Mouse (Mus musculus): ENCODE results near the gene Masp1. TPM values are rescaled to one million over a fixed set of nuclear protein-coding genes. Genes with fewer than 3 reads are reported as not detected.

The Masp1 gene
- polyA plus RNA-seq, 1 experiment from 2014 or later, result 0.24 TPM

- Histone ChIP-seq H3K36me3 (ENCODE audit: inconsistent target) (no peaks in the 10 kb centered on the region), H3K79me2 (ENCODE audit: inconsistent target) (no peaks in the 10 kb centered on the region), H3K4me3 (ENCODE audit: inconsistent target) (no peak overlapping the region), H3K27ac (no peak overlapping the region)
- WGBS (ENCODE audit: missing documents), result 64% methylated on average over 5 of the region's 5 CpGs
These were observed 20.1 kb downstream of the Masp1 start for GRCm38 (mm10) chr16:23500558-23500957.

DNA sequence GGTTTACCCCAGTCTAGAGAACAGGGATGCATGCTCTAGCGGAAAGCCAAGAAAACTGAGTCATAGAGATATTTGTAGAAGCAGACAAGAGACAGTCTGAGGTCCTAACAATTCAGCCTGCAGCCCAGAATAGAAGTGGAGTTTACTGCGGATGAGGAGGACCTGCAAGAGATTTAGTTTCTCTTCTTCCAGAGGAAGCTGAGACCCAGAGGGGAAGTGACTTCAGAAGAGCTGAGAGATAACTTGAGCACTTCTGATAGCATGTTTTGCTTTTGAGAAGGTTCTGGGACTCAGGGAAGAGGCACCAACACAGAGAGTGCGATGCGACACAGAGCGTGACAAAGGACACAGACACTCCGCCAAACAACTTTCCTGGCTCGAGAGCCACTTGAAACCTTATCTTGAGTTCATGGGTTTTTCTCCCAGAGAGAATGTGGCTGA lies 21.9 kb downstream of the Masp1 start:
- Histone ChIP-seq H3K36me3 (ENCODE audit: inconsistent target) (no peaks in the 10 kb centered on the region), H3K27ac (0 out of 2 replicates have a peak overlapping the region, but pooled peaks have one; percentile 5), H3K79me2 (ENCODE audit: inconsistent target) (no peaks in the 10 kb centered on the region), H3K4me3 (ENCODE audit: inconsistent target) (no peak overlapping the region)
- 62% methylated on average over 7 of the region's 7 CpGs for WGBS (ENCODE audit: missing documents)

DNA sequence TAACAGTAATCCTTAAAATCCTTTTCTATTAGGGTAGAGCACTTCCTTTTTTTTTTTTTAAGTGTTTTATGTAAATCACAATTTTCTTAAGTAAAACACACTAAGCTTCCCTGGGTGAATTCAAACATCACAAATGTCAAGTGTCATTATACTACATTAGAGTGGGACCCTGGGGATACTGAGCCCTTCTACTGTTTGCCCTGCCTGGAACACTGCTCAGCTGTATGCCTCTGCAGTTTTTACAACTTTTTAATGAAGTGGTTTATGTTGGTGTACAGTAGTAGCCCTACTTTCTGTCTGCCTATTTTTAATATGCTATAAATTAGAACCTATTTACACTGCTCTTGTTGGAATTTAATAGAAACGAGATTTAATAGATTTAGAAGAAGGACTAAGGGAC lies 22.7 kb downstream of the Masp1 start:
- no peak overlapping the region for H3K27ac ChIP-seq
- 92% methylated on average over 1 of the region's 1 CpGs for WGBS (ENCODE audit: missing documents)
- H3K79me2 ChIP-seq (ENCODE audit: inconsistent target), result no peaks in the 10 kb centered on the region
- H3K36me3 ChIP-seq (ENCODE audit: inconsistent target), result no peaks in the 10 kb centered on the region
- no peak overlapping the region for H3K4me3 ChIP-seq (ENCODE audit: inconsistent target)

GRCm38 (mm10) chr16:23497440-23497839 lies 23.2 kb downstream of the Masp1 start:
- Histone ChIP-seq H3K4me3 (ENCODE audit: inconsistent target) (no peak overlapping the region), H3K27ac (no peak overlapping the region), H3K79me2 (ENCODE audit: inconsistent target) (no peaks in the 10 kb centered on the region), H3K36me3 (ENCODE audit: inconsistent target) (no peaks in the 10 kb centered on the region)
- WGBS (ENCODE audit: missing documents), result 70% methylated on average over 3 of the region's 3 CpGs

GRCm38 (mm10) chr16:23496245-23496924 lies 24.2 kb downstream of the Masp1 start:
- Histone ChIP-seq H3K4me3 (ENCODE audit: inconsistent target) (no peak overlapping the region), H3K36me3 (ENCODE audit: inconsistent target) (no peaks in the 10 kb centered on the region), H3K27ac (no peak overlapping the region), H3K79me2 (ENCODE audit: inconsistent target) (no peaks in the 10 kb centered on the region)
- WGBS (ENCODE audit: missing documents), result 77% methylated on average over 8 of the region's 8 CpGs

GRCm38 (mm10) chr16:23492783-23493182 lies 27.8 kb downstream of the Masp1 start:
- no peaks in the 10 kb centered on the region for H3K79me2 ChIP-seq (ENCODE audit: inconsistent target)
- no peaks in the 10 kb centered on the region for H3K36me3 ChIP-seq (ENCODE audit: inconsistent target)
- H3K4me3 ChIP-seq (ENCODE audit: inconsistent target), result no peak overlapping the region
- peak overlapping the region; percentile 9; the same call in 1 of the 2 replicates for H3K27ac ChIP-seq
- WGBS (ENCODE audit: missing documents), result 37% methylated on average over 4 of the region's 4 CpGs

GRCm38 (mm10) chr16:23483292-23483691 lies 37.3 kb downstream of the Masp1 start:
- Histone ChIP-seq H3K27ac (no peak overlapping the region), H3K4me3 (ENCODE audit: inconsistent target) (no peak overlapping the region), H3K36me3 (ENCODE audit: inconsistent target) (no peaks in the 10 kb centered on the region), H3K79me2 (ENCODE audit: inconsistent target) (no peaks in the 10 kb centered on the region)
- 91% methylated on average over 10 of the region's 10 CpGs for whole genome bisulfite sequencing (ENCODE audit: missing documents)

DNA sequence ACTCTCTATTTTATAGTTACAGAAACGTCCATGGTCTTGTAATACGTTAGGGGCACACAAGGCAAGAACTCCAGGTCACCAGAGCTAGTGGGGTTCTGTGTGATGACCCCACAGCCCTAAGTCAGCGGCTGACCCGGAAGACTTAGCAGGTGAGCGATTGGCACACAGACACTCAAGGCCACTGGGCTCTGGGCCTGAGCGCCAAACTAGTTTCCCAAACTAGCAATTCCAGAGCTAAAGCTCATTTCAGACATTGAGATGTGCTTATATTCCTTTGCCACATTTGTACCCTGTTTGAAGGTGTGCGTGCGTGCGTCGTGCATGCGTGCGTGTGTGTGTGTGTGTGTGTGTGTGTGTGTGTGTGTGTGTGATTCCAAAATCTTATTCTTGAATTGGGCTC lies 37.8 kb downstream of the Masp1 start:
- no peaks in the 10 kb centered on the region for H3K79me2 ChIP-seq (ENCODE audit: inconsistent target)
- H3K4me3 ChIP-seq (ENCODE audit: inconsistent target), result no peak overlapping the region
- 94% methylated on average over 12 of the region's 12 CpGs for WGBS (ENCODE audit: missing documents)
- H3K36me3 ChIP-seq (ENCODE audit: inconsistent target), result no peaks in the 10 kb centered on the region
- H3K27ac ChIP-seq, result no peak overlapping the region

- 93% methylated on average over 3 of the region's 3 CpGs for WGBS (ENCODE audit: missing documents)
- Histone ChIP-seq H3K27ac (no peak overlapping the region), H3K4me3 (ENCODE audit: inconsistent target) (no peak overlapping the region), H3K36me3 (ENCODE audit: inconsistent target) (no peaks in the 10 kb centered on the region), H3K79me2 (ENCODE audit: inconsistent target) (no peaks in the 10 kb centered on the region)
These were observed 38.4 kb downstream of the Masp1 start for GRCm38 (mm10) chr16:23482218-23482617.

DNA sequence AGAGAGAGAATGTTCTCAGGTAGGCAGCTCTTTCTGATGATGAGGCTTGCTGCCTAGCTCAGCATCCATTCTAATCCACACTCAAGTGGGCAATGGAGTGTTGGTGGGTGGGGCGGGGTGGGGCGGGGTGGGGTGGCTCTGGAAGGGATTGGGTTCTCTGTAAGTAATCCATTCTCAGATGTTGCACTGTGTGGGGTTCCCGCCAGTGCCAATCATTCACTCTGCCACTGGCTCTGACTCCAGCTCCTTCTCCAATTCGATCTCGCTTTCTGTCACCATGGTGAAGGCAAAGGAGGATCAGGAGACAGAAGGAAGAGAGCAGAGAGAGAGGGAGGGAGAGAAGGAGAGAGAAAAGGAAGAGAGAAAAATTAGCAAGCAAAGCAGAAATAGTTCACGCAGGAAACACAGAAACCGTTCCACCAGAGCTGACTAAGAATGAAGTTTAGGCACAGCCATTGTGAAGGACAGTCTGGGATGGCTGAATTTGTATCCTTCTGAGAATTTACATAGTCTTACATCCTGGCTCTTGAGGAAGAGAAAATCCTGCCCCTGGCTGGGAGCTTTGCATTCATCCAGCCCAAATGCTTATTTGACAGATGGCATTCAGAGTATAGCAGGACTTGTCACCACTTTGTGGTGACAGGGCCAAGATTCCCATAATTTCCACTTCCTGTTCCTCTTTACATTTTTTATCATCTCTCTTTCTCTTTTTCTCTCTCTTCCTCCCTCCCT lies 40.6 kb downstream of the Masp1 start:
- Histone ChIP-seq H3K27ac (no peak overlapping the region), H3K4me3 (ENCODE audit: inconsistent target) (no peak overlapping the region), H3K79me2 (ENCODE audit: inconsistent target) (no peaks in the 10 kb centered on the region), H3K36me3 (ENCODE audit: inconsistent target) (no peaks in the 10 kb centered on the region)
- 80% methylated on average over 5 of the region's 7 CpGs for WGBS (ENCODE audit: missing documents)

DNA sequence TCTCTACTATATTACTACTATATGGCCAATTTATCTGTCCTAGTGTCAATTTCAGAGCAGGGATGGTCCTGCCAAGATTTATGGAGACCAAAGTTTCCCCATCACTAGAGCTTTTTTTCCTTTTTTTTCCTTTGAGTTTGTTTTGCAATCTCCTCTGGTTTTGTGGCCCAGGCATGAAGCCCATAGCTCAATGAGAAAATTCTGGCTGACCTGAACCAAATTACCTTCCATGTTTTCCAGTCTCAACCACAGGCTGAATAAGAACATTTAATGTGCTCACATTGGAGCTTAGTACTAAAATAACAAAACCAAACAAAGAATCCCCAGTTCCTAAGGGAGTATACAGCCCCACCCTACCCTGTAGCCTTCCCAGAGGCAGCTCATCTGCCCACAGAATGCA lies 44.0 kb downstream of the Masp1 start:
- H3K4me3 ChIP-seq (ENCODE audit: inconsistent target), result no peak overlapping the region
- H3K27ac ChIP-seq, result no peak overlapping the region
- H3K36me3 ChIP-seq (ENCODE audit: inconsistent target), result no peaks in the 10 kb centered on the region
- no peaks in the 10 kb centered on the region for H3K79me2 ChIP-seq (ENCODE audit: inconsistent target)

- no peaks in the 10 kb centered on the region for H3K36me3 ChIP-seq (ENCODE audit: inconsistent target)
- H3K4me3 ChIP-seq (ENCODE audit: inconsistent target), result no peak overlapping the region
- no peaks in the 10 kb centered on the region for H3K79me2 ChIP-seq (ENCODE audit: inconsistent target)
- WGBS (ENCODE audit: missing documents), result 95% methylated on average over 4 of the region's 4 CpGs
- no peak overlapping the region for H3K27ac ChIP-seq
These were observed 45.0 kb downstream of the Masp1 start for GRCm38 (mm10) chr16:23475651-23476050.

GRCm38 (mm10) chr16:23472046-23472445 lies 48.6 kb downstream of the Masp1 start:
- Histone ChIP-seq H3K27ac (no peak overlapping the region), H3K36me3 (ENCODE audit: inconsistent target) (no peaks in the 10 kb centered on the region), H3K4me3 (ENCODE audit: inconsistent target) (no peak overlapping the region), H3K79me2 (ENCODE audit: inconsistent target) (no peaks in the 10 kb centered on the region)
- WGBS (ENCODE audit: missing documents), result 76% methylated on average over 3 of the region's 3 CpGs

DNA sequence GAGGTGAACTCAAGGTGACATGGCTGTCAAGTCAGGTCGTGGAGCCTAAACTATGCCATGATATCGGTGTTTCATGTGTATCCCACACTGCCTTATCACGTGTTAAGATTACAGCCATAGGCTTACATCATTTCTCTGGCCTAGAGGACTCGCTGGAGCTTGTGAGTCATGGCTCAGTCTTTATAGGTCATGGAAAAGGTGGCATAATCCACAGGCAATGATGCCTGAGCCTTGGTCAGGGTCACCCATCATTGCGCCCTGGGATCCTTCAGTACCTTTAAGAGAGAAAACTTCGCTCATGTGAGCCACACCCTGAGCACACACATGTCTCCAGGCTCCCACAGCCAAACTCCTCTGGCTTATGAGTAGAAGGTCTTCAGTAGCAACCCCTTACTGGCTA lies 49.1 kb downstream of the Masp1 start:
- no peak overlapping the region for H3K4me3 ChIP-seq (ENCODE audit: inconsistent target)
- H3K36me3 ChIP-seq (ENCODE audit: inconsistent target), result no peaks in the 10 kb centered on the region
- WGBS (ENCODE audit: missing documents), result 95% methylated on average over 6 of the region's 6 CpGs
- no peaks in the 10 kb centered on the region for H3K79me2 ChIP-seq (ENCODE audit: inconsistent target)
- no peak overlapping the region for H3K27ac ChIP-seq

DNA sequence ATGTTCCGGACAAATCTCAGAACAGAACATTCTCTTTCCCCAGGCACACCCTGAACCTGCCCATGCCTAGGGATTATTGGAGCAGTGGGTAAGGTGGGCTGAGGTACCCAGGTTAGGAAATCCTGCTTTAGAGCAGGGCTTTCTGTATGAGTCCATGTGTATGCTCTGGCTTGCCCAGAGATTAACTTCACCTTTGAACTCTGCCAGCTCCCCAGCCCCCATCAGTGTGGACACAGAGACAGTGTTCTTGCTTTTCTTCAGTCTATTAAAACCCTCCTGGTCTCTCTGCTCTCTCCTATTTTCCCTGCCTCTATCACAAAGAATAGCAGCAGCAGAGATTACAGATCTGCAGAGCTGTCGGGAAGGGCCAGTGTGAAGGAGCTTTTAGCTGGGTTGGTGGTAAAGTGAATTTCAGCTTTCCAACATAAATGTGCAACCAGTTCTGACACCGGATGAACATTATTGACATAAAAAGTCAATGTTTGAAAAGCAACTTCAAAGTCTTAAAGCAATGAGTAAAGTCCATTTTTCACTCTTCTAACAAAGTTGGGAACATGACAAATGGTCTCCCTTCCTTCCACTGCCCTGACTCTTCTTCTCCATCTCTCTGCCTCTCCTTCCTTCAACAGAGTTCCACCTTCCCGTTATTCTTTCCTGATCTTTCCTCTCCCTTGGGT lies 56.8 kb downstream of the Masp1 start:
- no peak overlapping the region for H3K27ac ChIP-seq

More for the DNA sequence above, 56.8 kb downstream of the Masp1 start:
- WGBS (ENCODE audit: missing documents), result 88% methylated on average over 4 of the region's 4 CpGs
- H3K4me3 ChIP-seq (ENCODE audit: inconsistent target), result no peak overlapping the region
- no peaks in the 10 kb centered on the region for H3K79me2 ChIP-seq (ENCODE audit: inconsistent target)
- no peaks in the 10 kb centered on the region for H3K36me3 ChIP-seq (ENCODE audit: inconsistent target)

Measured in macrophage (primary cell).